Mouse (Mus musculus) spleen, postnatal 10 days (tissue): Measurements from ENCODE around the gene Ext2.

ENCODE experiments used
- DNase-seq, 2 experiments: peaks; one replicate each; pipeline ENCODE4 v3.0.0; 2021 to 2022; ENCODE audit warnings: low spot score in 2 of 2

Gene Ext2

DNA sequence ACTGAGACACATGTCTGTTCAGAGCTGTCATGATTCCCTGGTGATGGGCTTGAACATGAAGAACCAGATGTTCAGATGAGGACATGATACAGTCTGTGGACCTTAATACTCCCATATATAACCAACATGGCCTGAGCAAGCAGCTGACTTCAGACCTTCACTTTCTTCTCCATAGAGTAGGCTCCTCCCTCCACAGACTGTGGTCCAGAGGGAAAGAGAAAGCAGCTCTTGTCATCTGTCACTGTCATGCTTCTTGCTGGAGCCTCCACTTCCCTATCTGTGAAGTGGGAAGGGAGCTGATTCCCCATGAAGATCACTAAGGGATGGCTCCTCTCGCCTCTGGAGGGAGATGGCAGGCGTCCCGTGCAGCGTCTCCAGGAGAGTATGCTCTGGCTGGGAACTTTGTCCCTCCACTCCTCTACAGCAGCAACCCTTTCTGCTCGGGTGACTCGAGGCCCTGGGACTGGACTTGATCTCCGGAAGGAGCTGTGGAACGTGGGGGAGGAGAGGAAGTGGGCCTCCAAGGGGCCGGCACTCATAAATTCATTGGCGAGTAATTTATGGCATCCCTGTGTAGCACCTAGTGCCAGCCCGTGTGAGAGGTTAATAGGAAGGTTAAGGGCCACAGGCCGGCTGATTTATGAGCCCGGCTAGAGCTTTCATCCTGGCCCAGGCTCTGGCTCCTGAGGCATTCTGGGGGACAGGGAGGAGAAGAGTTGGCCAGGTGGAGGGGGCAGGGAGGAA is 197.5 kb downstream of the Ext2 start:
- no peak for DNase-seq

DNA sequence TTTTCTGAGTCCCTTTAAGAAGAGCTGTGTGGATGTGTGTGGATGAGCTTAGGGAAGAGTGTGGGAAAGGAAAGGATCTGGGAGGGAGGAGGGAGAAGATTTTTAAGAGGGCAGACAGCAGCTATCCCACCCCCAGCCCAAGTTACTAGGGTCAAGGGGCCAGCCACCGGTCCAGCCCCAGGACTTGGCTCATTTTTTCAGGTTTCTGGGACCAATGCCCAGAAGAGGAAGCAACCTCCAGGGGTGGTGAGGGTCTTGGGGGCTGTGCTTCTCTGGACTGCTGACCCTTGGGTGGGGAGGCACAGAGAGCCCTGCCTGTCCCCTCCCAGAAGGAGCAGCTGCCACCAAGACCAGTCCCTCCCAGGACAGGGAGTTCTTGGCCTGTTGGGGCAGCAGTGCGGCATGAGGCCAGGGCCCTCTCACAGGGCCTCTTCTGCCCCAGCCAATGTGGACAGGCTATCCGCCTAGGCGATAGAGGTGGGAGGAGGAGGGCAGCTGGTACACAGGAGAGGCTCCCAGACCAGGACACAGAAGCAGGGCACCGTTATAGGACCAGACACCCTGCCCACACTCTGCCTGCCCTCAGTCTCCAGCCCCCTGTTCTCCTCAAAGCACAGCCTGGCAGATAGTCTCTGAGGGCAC is 203.0 kb downstream of the Ext2 start:
- DNase-seq = no peak

DNA sequence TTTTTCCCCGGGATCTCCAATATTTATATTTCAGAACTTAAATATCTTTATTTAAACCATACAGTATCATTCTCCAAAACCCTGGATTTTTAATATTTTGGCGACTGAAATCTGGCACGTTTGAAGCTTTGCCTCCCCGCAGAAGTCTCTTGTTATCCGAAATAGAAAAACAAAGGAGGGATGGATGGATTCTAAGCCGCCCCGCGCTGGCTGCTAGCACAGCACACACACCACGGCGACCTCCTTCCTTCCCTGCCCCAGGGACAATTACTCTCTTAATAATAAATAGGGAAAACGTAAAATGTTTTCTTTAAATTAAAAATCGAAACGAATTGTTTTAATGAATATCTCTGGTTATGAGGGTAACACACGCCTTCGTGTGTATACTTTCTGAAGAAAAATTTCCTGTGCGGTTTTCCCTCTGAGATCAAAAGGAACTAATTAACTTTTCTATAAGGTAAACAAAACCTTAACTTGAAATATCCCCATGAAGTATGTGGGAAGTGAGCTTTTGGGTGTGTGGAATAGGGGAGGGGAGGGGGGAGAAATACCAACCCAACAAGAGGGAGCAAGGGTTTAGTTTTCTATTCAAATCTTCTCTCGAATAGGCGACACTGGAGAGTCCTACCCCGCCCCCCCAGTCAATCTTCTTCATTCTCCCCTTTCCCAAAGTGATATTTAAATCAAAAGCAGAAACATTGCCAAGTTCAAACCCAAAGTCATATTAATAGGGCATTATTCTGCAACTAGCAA is 203.7 kb downstream of the Ext2 start:
- DNase-seq = no peak

DNA sequence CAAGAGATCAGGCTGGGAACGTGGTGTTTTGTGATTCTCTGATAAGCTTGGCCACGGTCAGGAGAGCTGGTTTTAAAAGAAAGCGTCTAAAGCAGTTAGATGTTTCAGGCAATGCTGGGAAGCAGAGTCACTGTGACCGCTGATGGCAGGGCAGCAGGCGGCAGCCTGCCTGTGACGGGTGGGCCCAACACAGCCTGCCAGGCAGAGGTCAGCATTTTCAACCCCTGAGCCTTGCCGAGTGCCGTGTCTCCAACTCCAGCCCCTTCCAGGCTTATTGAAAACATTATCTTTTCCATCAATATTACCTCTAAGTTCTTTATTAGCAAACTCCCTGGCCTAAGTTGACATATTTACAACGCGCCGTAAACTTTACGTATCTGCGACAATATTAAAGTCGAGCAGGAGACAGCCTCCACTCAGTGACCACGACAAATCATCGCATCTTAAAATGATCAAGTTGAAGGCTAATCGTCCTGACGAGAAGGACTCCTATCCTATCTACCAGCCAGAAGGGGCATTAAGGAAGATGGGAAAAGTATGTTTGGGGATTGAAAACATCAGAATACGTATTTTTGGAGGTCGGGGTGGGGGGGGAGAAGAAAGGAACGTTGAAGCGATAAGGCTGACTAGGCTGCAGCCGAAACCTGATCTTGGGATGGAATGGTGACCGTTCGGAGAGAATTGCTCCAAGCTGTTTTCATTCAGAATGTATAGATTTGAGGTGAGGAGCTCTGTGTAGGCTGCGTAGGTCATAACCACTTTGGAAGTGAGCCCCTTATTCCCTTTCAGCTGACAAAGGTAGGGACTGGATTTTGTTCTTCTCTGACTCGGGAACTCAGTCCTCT is 206.3 kb downstream of the Ext2 start:
- DNase-seq = no peak

DNA sequence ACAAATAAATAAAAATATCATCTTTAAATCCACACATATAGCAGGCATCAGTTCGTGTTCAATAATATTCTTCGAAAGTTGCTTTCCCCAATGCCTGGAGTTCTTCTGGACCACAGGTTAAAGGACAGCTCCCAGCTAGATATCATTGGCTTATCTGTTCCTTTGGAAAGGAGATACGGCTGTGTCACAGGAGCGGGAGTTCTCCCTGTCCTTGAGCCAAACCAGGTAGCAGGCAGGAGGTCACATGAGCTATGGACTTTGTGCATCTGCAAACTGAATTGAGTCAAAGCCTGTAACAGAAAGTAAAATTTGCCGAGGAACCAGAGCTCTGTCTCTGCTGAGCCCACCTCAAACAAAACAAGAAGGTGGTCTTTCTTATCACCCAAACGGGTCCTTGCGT is 209.3 kb downstream of the Ext2 start:
- no peak for DNase-seq
